Mouse (Mus musculus) intestine, embryonic 16.5 days (tissue): Measurements from ENCODE around the gene Gm20388. TPM values are rescaled to one million over a fixed set of nuclear protein-coding genes. Genes with fewer than 3 reads are reported as not detected.

Experiments used
- ATAC-seq: fragments of 200-750 bp; cut with Nextera tagmentation; 2 replicates; pipeline ENCODE4 v1.8.0; 2017; ENCODE audit warnings: moderate TSS enrichment, moderate library complexity
- H3K27ac ChIP-seq: fragments of 300-500 bp; sonication (generic); 2 replicates; pipeline ENCODE4 v1.5.1; 2014; ENCODE audit warnings: mild to moderate bottlenecking, low read length
- H3K27me3 ChIP-seq: fragments of 300-500 bp; sonication (generic); replicated peaks from 2 replicates; pipeline ENCODE4 v1.6.1; 2014; ENCODE audit warnings: low read length, control low read depth, mixed read lengths; ENCODE audit not compliant: control insufficient read depth, insufficient read depth
- H3K36me3 ChIP-seq: fragments of 300-500 bp; sonication (generic); 2 replicates; pipeline ENCODE4 v1.6.1; 2014; ENCODE audit warnings: low read length, control low read depth; ENCODE audit not compliant: control insufficient read depth, insufficient read depth
- H3K4me1 ChIP-seq: fragments of 300-500 bp; sonication (generic); 2 replicates; pipeline ENCODE4 v1.6.1; 2014; ENCODE audit warnings: low read length, control low read depth, mixed read lengths; ENCODE audit not compliant: control insufficient read depth, insufficient read depth
- H3K4me2 ChIP-seq: fragments of 300-500 bp; sonication (generic); 2 replicates; pipeline ENCODE4 v1.6.1; 2014; ENCODE audit warnings: low read depth, low read length, control low read depth
- H3K4me3 ChIP-seq: fragments of 300-500 bp; sonication (generic); 2 replicates; pipeline ENCODE4 v1.5.1; 2014; ENCODE audit warnings: mild to moderate bottlenecking, low read length
- H3K9ac ChIP-seq: fragments of 300-500 bp; sonication (generic); 2 replicates; pipeline ENCODE4 v1.6.1; 2014; ENCODE audit warnings: low read depth, low read length
- H3K9me3 ChIP-seq: fragments of 300-500 bp; sonication (generic); 2 replicates; pipeline ENCODE4 v1.6.1; 2016; ENCODE audit warnings: low read length, control low read depth; ENCODE audit not compliant: control insufficient read depth
- WGBS: fragments of 180-500 bp; shearing (Covaris S2); extraction: QIAGEN DNeasy Blood & Tissue Kit; methylation state at CpG from one replicate; pipeline ENCODE4 v1.1.7; 2014; 5-methylcytosine and 5-hydroxymethylcytosine counted together
- polyA plus RNA-seq: library from polyadenylated mRNA; unstranded; fragments of >200 nt; fragmentation: Nextera tagmentation; extraction: Ambion mirVana; gene quantifications from 2 replicates; pipeline ENCODE4 v1.2.1, GENCODE M21; 2015

The Gm20388 gene
- polyA plus RNA-seq, 1 experiment from 2014 or later: 5.8 TPM

GRCm38 (mm10) chr8:124248688-124249087 lies 4338.0 kb downstream of the Gm20388 start:
- Histone ChIP-seq H3K9ac (no peak overlapping the region), H3K36me3 (no peaks in the 10 kb centered on the region), H3K4me1 (peaks cover 37% of the 10 kb centered on the region), H3K27me3 (no peaks in the 10 kb centered on the region), H3K27ac (0 out of 2 replicates have a peak overlapping the region, but pooled peaks have one; percentile 9), H3K4me3 (no peak overlapping the region), H3K9me3 (no peaks in the 10 kb centered on the region), H3K4me2 (no peak overlapping the region)
- peak; percentile 83 for ATAC-seq
- 69% methylated on average over 6 of the region's 6 CpGs for WGBS

GRCm38 (mm10) chr8:124250255-124250654 lies 4339.6 kb downstream of the Gm20388 start:
- ATAC-seq: peak; percentile 56
- no peaks in the 10 kb centered on the region for H3K36me3 ChIP-seq
- no peaks in the 10 kb centered on the region for H3K9me3 ChIP-seq
- peak overlapping the region; percentile 69 for H3K27ac ChIP-seq
- H3K4me3 ChIP-seq: no peak overlapping the region
- H3K4me2 ChIP-seq: no peak overlapping the region
- H3K27me3 ChIP-seq: no peaks in the 10 kb centered on the region
- H3K4me1 ChIP-seq: peaks cover 40% of the 10 kb centered on the region
- 9% methylated on average over 3 of the region's 3 CpGs for WGBS
- H3K9ac ChIP-seq: no peak overlapping the region

GRCm38 (mm10) chr8:124250785-124251184 lies 4340.1 kb downstream of the Gm20388 start:
- Histone ChIP-seq H3K4me2 (no peak overlapping the region), H3K27ac (peak overlapping the region; percentile 69), H3K4me3 (no peak overlapping the region), H3K4me1 (peaks cover 40% of the 10 kb centered on the region), H3K9me3 (no peaks in the 10 kb centered on the region), H3K36me3 (no peaks in the 10 kb centered on the region), H3K27me3 (no peaks in the 10 kb centered on the region), H3K9ac (0 out of 2 replicates have a peak overlapping the region, but pooled peaks have one; percentile 15)
- peak; percentile 36 for ATAC-seq
- 21% methylated on average over 4 of the region's 4 CpGs for WGBS

- Histone ChIP-seq H3K9ac (no peak overlapping the region), H3K4me1 (peaks cover 54% of the 10 kb centered on the region), H3K27me3 (no peaks in the 10 kb centered on the region), H3K4me2 (no peak overlapping the region), H3K36me3 (no peaks in the 10 kb centered on the region), H3K9me3 (no peaks in the 10 kb centered on the region), H3K4me3 (no peak overlapping the region), H3K27ac (peak overlapping the region; percentile 20; the same call in 1 of the 2 replicates)
- 76% methylated on average over 5 of the region's 5 CpGs for WGBS
- no peak for ATAC-seq
Measured at GRCm38 (mm10) chr8:124252533-124252950, 4341.9 kb downstream of the Gm20388 start.

DNA sequence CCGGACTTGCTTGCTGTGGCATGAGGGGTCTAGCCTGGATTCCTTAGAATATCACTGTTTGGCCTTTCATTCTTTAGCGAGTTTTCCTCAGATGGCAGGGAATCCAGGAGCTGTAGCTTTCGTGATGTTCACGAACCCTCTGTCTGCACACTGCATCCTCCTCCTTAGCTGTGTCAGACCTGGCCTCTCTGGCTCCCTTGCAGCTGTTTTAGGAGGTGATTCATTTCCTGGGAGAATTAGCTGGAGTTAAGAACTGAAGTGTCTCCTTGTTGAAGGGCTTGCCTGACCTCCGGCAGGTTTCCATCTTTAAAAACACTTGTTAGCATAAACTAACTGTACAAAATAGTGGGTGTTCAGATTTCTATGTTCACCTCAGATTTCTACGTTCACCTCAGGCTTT lies 4343.3 kb downstream of the Gm20388 start:
- Histone ChIP-seq H3K36me3 (no peaks in the 10 kb centered on the region), H3K4me1 (peaks cover 56% of the 10 kb centered on the region), H3K4me2 (no peak overlapping the region), H3K27me3 (no peaks in the 10 kb centered on the region), H3K9me3 (no peaks in the 10 kb centered on the region), H3K9ac (no peak overlapping the region), H3K27ac (no peak overlapping the region), H3K4me3 (no peak overlapping the region)
- WGBS: 71% methylated on average over 6 of the region's 6 CpGs
- ATAC-seq: no peak

DNA sequence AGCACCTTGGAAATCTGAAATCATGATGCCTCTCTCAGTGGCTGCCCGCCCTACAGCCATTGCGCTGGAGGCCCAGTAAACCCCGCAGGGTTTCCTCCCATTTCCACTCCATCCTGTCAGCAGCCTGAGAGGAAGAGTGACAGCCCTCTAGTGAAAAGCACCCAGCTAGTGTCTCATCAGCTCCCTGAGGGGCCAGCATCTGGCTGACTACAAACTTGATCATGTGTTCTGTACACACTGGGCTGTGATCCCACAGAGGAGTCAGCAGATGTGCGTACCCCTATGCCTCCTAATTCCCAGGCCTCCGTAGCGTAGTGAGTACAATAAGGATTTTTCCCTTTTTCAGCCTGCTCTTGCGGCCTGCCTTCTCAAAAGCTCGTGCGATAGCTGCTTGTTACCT lies 4346.2 kb downstream of the Gm20388 start:
- H3K4me3 ChIP-seq: no peak overlapping the region
- ATAC-seq: peak; percentile 50
- H3K9me3 ChIP-seq: no peaks in the 10 kb centered on the region
- peak overlapping the region; percentile 30; the same call in 1 of the 2 replicates for H3K9ac ChIP-seq
- H3K27ac ChIP-seq: peak overlapping the region; percentile 57
- 49% methylated on average over 9 of the region's 9 CpGs for WGBS
- peaks cover 43% of the 10 kb centered on the region for H3K4me1 ChIP-seq
- no peaks in the 10 kb centered on the region for H3K27me3 ChIP-seq
- H3K36me3 ChIP-seq: no peaks in the 10 kb centered on the region
- H3K4me2 ChIP-seq: no peak overlapping the region

- Histone ChIP-seq H3K4me3 (no peak overlapping the region), H3K36me3 (no peaks in the 10 kb centered on the region), H3K4me1 (peaks cover 38% of the 10 kb centered on the region), H3K27ac (peak overlapping the region; percentile 57), H3K4me2 (no peak overlapping the region), H3K9me3 (no peaks in the 10 kb centered on the region), H3K9ac (no peak overlapping the region), H3K27me3 (no peaks in the 10 kb centered on the region)
- WGBS: 35% methylated on average over 10 of the region's 10 CpGs
- ATAC-seq: peak; percentile 61
Measured at GRCm38 (mm10) chr8:124257363-124257762, 4346.7 kb downstream of the Gm20388 start.

DNA sequence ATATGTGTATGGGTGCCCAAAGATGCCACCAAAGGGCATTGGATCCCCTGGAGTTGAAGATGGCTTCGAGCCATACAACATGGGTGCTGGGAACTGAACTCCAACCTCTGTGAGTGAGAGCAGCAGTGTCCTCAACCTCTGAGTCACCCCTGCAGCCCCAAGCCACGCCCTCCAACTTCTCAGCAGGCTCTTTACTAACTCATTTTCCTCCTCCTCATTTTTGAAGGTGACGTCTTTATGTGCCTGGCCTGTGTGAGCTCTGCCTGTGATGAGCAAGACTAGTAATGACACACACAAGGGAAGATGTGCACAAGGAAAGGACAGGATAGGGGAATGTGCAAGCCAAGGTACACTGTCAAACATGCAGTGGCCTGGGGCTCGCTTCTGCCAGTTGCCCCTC lies 4348.5 kb downstream of the Gm20388 start:
- Histone ChIP-seq H3K36me3 (no peaks in the 10 kb centered on the region), H3K9me3 (no peaks in the 10 kb centered on the region), H3K4me3 (no peak overlapping the region), H3K27ac (no peak overlapping the region), H3K27me3 (no peaks in the 10 kb centered on the region), H3K4me2 (no peak overlapping the region), H3K4me1 (peaks cover 33% of the 10 kb centered on the region), H3K9ac (no peak overlapping the region)
- WGBS: 79% methylated on average over 4 of the region's 4 CpGs
- no peak for ATAC-seq

GRCm38 (mm10) chr8:124259925-124260324 lies 4349.3 kb downstream of the Gm20388 start:
- H3K9ac ChIP-seq: no peak overlapping the region
- H3K27ac ChIP-seq: no peak overlapping the region
- no peak overlapping the region for H3K4me3 ChIP-seq
- H3K36me3 ChIP-seq: no peaks in the 10 kb centered on the region
- WGBS: 80% methylated on average over 6 of the region's 7 CpGs
- no peak overlapping the region for H3K4me2 ChIP-seq
- no peaks in the 10 kb centered on the region for H3K9me3 ChIP-seq
- no peak for ATAC-seq
- peaks cover 40% of the 10 kb centered on the region for H3K4me1 ChIP-seq
- no peaks in the 10 kb centered on the region for H3K27me3 ChIP-seq

DNA sequence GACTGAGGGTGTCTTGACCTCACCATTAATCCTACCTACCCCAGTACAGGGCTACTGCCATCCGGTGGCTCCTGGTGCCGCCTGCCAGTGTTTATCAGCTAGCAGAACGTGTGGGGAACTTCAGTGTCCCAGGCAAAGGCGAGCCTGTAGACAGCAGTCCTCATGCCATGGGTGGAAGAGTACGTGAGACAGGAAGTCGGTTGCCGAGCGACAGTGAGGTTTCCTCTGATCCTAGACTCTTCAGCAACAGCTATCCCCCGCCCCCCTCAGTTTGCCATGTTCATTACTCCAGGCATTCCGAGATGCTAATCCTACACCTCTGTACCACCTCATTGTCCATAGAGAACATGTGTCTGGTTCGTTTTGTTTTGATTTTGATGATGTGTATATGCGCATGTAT lies 4349.7 kb downstream of the Gm20388 start:
- H3K4me3 ChIP-seq: no peak overlapping the region
- no peak overlapping the region for H3K4me2 ChIP-seq
- no peak overlapping the region for H3K27ac ChIP-seq
- H3K4me1 ChIP-seq: peaks cover 44% of the 10 kb centered on the region
- ATAC-seq: no peak
- 51% methylated on average over 12 of the region's 12 CpGs for WGBS
- H3K27me3 ChIP-seq: no peaks in the 10 kb centered on the region
- H3K9ac ChIP-seq: no peak overlapping the region
- no peaks in the 10 kb centered on the region for H3K9me3 ChIP-seq
- H3K36me3 ChIP-seq: no peaks in the 10 kb centered on the region
